Mouse (Mus musculus) E14TG2a.4 (cell line): ENCODE measurements at regions not wholly inside any gene's neighbourhood (a gene's known extent, or its start where the extent isn't known, plus 50 kb on each side); places are given as distances from the start of the nearest gene placed in this dataset.

ENCODE experiments used
- H3K27me3 ChIP-seq: 2 replicates; pipeline ENCODE4 v1.6.1; 2014; ENCODE audit warnings: low read length, control low read depth; ENCODE audit not compliant: insufficient read depth
- H3K36me3 ChIP-seq: 2 replicates; pipeline ENCODE4 v1.6.1; 2014; ENCODE audit warnings: low read length, control low read depth; ENCODE audit not compliant: insufficient read depth
- H3K4me1 ChIP-seq: replicated peaks from 2 replicates; pipeline ENCODE4 v1.6.1; 2014; ENCODE audit warnings: low read depth, low read length, control low read depth
- H3K4me3 ChIP-seq: replicated peaks from 2 replicates; pipeline ENCODE4 v1.5.1; 2014; ENCODE audit warnings: mild to moderate bottlenecking, low read length
- H3K9me3 ChIP-seq: 2 replicates; pipeline ENCODE4 v1.6.1; 2014; ENCODE audit warnings: low read length, control low read depth
- CTCF ChIP-seq: conservative IDR thresholded peaks from 2 replicates; pipeline ENCODE4 v1.5.1; 2014; ENCODE audit warnings: low read length
- NANOG ChIP-seq: IDR thresholded peaks from 2 replicates; pipeline ENCODE4 v1.6.1; 2014; ENCODE audit warnings: borderline replicate concordance, low read length, mixed read lengths
- POU5F1 ChIP-seq: IDR thresholded peaks from 2 replicates; pipeline ENCODE4 v1.6.1; 2014; ENCODE audit warnings: low read length, borderline replicate concordance

GRCm38 (mm10) chr13:99754251-99754652 lies 146.6 kb downstream of the Cartpt start:
- no peaks in the 10 kb centered on the region for H3K4me1 ChIP-seq
- no peaks in the 10 kb centered on the region; the same call in 1 of the 2 replicates for H3K27me3 ChIP-seq
- TF ChIP-seq NANOG: no peak
- no peak for TF ChIP-seq POU5F1
- TF ChIP-seq CTCF: no peak
- H3K9me3 ChIP-seq: no peaks in the 10 kb centered on the region
- no peaks in the 10 kb centered on the region for H3K36me3 ChIP-seq
- no peak overlapping the region for H3K4me3 ChIP-seq

- Histone ChIP-seq H3K36me3 (no peaks in the 10 kb centered on the region), H3K4me3 (no peak overlapping the region), H3K4me1 (0 out of 2 replicates have a peak, but pooled peaks cover 4% of the 10 kb centered on the region), H3K27me3 (no peaks in the 10 kb centered on the region; the same call in 1 of the 2 replicates), H3K9me3 (0 out of 2 replicates have a peak, but pooled peaks cover under 1% of the 10 kb centered on the region)
- TF ChIP-seq POU5F1 (no peak), NANOG (no peak), CTCF (no peak)
These were observed 147.4 kb downstream of the Cartpt start for GRCm38 (mm10) chr13:99753526-99753925.

GRCm38 (mm10) chr13:99750729-99751128 lies 150.2 kb downstream of the Cartpt start:
- H3K27me3 ChIP-seq: no peaks in the 10 kb centered on the region; the same call in 1 of the 2 replicates
- TF ChIP-seq POU5F1 (no peak), NANOG (no peak), CTCF (no peak)
- 0 out of 2 replicates have a peak, but pooled peaks cover 4% of the 10 kb centered on the region for H3K9me3 ChIP-seq
- no peak overlapping the region for H3K4me3 ChIP-seq
- H3K36me3 ChIP-seq: no peaks in the 10 kb centered on the region
- 0 out of 2 replicates have a peak, but pooled peaks cover 4% of the 10 kb centered on the region for H3K4me1 ChIP-seq

GRCm38 (mm10) chr13:99749342-99749741 lies 151.5 kb downstream of the Cartpt start:
- TF ChIP-seq CTCF (no peak), POU5F1 (no peak), NANOG (no peak)

DNA sequence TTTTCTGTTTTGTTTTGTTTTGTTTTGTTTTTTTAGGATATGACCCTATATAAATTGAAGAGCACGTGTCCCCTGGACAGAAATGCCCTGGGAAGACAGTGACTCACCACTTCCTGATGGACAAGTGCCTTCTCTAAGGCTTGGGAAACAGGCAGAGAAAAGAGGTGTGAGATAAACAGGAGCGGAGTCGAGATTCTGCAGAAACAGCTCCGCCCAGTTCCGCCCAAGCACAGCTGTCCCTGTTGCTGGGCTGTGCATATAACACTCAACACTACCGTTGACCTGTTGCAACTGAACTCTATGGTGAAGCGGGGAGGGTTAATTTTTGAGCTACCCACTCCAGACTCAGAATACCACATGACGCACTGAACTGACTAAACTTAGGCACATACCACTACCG lies 152.8 kb downstream of the Cartpt start:
- Histone ChIP-seq H3K9me3 (0 out of 2 replicates have a peak, but pooled peaks cover 4% of the 10 kb centered on the region), H3K4me3 (no peak overlapping the region), H3K36me3 (no peaks in the 10 kb centered on the region), H3K27me3 (no peaks in the 10 kb centered on the region; the same call in 1 of the 2 replicates), H3K4me1 (peaks cover 4% of the 10 kb centered on the region; the same call in 1 of the 2 replicates)
- TF ChIP-seq POU5F1: no peak
- TF ChIP-seq NANOG: no peak
- no peak for TF ChIP-seq CTCF

More at GRCm38 (mm10) chr13:99749342-99749741, 151.5 kb downstream of the Cartpt start:
- Histone ChIP-seq H3K36me3 (no peaks in the 10 kb centered on the region), H3K9me3 (0 out of 2 replicates have a peak, but pooled peaks cover 4% of the 10 kb centered on the region), H3K27me3 (no peaks in the 10 kb centered on the region; the same call in 1 of the 2 replicates), H3K4me3 (no peak overlapping the region), H3K4me1 (peaks cover 4% of the 10 kb centered on the region; the same call in 1 of the 2 replicates)

DNA sequence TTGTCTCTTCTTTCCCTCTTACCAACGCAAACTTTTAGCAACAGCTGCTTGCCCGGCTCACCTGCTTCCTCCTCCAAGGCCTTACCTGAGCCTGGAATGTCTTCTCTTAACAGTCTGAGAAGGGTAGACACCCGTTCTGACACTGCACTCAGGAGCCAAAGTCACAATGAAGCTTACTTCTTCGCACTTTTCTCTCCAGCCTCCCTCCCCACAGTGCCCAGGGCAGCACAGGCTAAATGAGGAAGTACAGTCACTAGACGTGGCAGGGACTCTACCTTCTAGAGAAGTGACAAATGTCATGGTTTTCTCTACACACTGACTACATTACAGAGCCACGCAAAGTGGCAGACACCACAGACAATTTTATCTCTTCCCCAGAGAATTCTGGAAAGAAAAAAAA lies 155.4 kb downstream of the Cartpt start:
- H3K9me3 ChIP-seq: 0 out of 2 replicates have a peak, but pooled peaks cover 4% of the 10 kb centered on the region
- peaks cover 4% of the 10 kb centered on the region; the same call in 1 of the 2 replicates for H3K4me1 ChIP-seq
- TF ChIP-seq POU5F1: no peak
- no peak for TF ChIP-seq CTCF
- TF ChIP-seq NANOG: no peak
- no peaks in the 10 kb centered on the region; the same call in 1 of the 2 replicates for H3K27me3 ChIP-seq
- no peaks in the 10 kb centered on the region for H3K36me3 ChIP-seq
- no peak overlapping the region for H3K4me3 ChIP-seq

- Histone ChIP-seq H3K4me3 (no peak overlapping the region), H3K9me3 (0 out of 2 replicates have a peak, but pooled peaks cover 4% of the 10 kb centered on the region), H3K36me3 (no peaks in the 10 kb centered on the region), H3K4me1 (peaks cover 4% of the 10 kb centered on the region; the same call in 1 of the 2 replicates), H3K27me3 (no peaks in the 10 kb centered on the region; the same call in 1 of the 2 replicates)
- TF ChIP-seq NANOG (no peak), POU5F1 (no peak), CTCF (no peak)
These were observed 156.1 kb downstream of the Cartpt start for GRCm38 (mm10) chr13:99744790-99745120.

DNA sequence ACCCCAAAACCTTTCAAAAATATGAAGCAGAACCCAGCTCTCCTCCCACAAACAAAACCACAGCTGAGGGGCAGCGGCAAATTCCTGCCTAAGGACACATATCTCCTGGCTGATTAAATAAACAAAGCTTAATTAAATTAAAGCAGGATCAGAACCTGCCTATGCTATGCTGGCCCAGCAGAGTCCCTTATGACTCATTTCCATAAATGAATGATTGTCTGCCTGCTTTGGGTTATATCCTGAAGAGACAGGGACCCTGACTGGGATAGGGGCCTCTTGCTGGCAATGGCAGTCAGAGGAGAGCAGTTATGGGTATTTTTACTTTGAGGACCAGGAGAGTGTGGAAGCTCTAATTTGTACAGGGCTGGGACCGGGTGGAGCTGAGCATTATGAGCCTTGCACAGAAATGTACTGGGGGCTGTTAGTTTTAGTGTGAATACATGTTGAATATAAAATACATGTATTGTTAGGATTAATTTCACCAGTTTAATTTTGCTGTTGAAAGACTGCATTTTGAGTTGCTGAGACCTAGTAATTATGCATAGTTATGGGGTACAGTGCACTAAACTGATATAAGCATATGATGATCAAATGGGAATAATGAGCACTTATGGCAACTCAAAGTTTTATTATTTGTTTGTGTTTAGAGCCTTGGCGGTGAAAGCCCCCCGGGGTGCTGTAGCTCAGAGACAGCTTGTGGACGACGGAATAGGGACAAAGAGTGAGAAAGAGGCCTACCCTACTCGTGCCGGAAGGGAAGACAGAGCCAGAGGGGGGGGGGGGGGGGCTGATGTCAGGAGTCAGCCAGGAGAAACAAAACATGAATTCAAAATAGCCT lies 156.7 kb downstream of the Cartpt start:
- TF ChIP-seq CTCF: no peak
- no peak for TF ChIP-seq POU5F1
- no peak for TF ChIP-seq NANOG
- peaks cover 4% of the 10 kb centered on the region; the same call in 1 of the 2 replicates for H3K4me1 ChIP-seq
- no peaks in the 10 kb centered on the region; the same call in 1 of the 2 replicates for H3K27me3 ChIP-seq

More for the DNA sequence above, 156.7 kb downstream of the Cartpt start:
- H3K4me3 ChIP-seq: no peak overlapping the region
- H3K9me3 ChIP-seq: 0 out of 2 replicates have a peak, but pooled peaks cover 4% of the 10 kb centered on the region
- H3K36me3 ChIP-seq: no peaks in the 10 kb centered on the region
